ENCODE assay signal across 32 mouse cellular contexts in genomic region chr10:108525506-108525905, GRCm38 (mm10).
DNase-seq lines count a peak whose midpoint lies in the region; ATAC-seq lines count a peak whose summit lies in the region.
"Had no signal": no experiment of that assay in that cellular context is flagged by ENCODE, and none has a peak within 500 bp of the region (broad histone marks: within the 10 kb centered on the region; RNA-seq: fewer than 3 reads in every experiment).

No protein-coding gene starts in this region.

- H3K27ac ChIP-seq in forebrain, embryonic 13.5 days = no peak overlapping the region
- H3K27ac ChIP-seq in forebrain, embryonic 10.5 days = no peak overlapping the region
- H3K27ac ChIP-seq in hindbrain, embryonic 16.5 days (ENCODE audit: low read depth, low read length) = no peak overlapping the region
- no peak overlapping the region for H3K27ac ChIP-seq in hindbrain, embryonic 13.5 days
- no peak overlapping the region for H3K27ac ChIP-seq in midbrain, embryonic 11.5 days (ENCODE audit: low read depth, low read length)
- H3K27ac ChIP-seq: embryonic facial prominence, embryonic 12.5 days; heart, embryonic 13.5 days; intestine, embryonic 15.5 days; limb, embryonic 15.5 days; liver, embryonic 13.5 days; stomach, postnatal 0 days had no signal

- no peak for DNase-seq in forebrain, embryonic 10.5 days (ENCODE audit: extremely low spot score, low spot score)
- peak; percentile 51 for DNase-seq in midbrain, embryonic 11.5 days (ENCODE audit: low spot score, missing footprints)
- peak; percentile 61 for DNase-seq in retina, embryonic 14.5 days (ENCODE audit: low spot score)
- no peak for DNase-seq in yolk sac, embryonic 10.5 days (ENCODE audit: low spot score)
- DNase-seq in spleen, adult 12 weeks (ENCODE audit: low spot score) = no peak
- DNase-seq: adrenal gland, adult 8-10 months; cerebellum, adult 11-12 months; cerebellum, adult 9-11 months; embryo, embryonic 11 days; gastrocnemius, postnatal 10 days; heart, postnatal 10 days; kidney, adult 2 months; kidney, postnatal 14 days; layer of hippocampus, postnatal 36 days; left cerebral cortex, postnatal 4 days; liver, embryonic 13.5 days; lung, adult 18-20 months; lung, postnatal 4 days; thymus, adult 18-20 months; thymus, postnatal 25 days had no signal

- ATAC-seq in forebrain, embryonic 13.5 days = 0 out of 2 replicates have a peak, but pooled peaks have one; percentile 24
- ATAC-seq in hindbrain, embryonic 16.5 days = peak; percentile 30; the same call in 1 of the 2 replicates
- ATAC-seq in hindbrain, embryonic 13.5 days (ENCODE audit: low FRiP score) = no peak
- ATAC-seq in midbrain, embryonic 11.5 days (ENCODE audit: low FRiP score) = no peak
- ATAC-seq: activated CD4-positive, CD25-positive, alpha-beta regulatory T cell, adult 4 months; forebrain, embryonic 16.5 days; intestine, embryonic 15.5 days had no signal

- peaks cover 12% of the 10 kb centered on the region for H3K4me1 ChIP-seq in forebrain, embryonic 13.5 days
- peaks cover 17% of the 10 kb centered on the region for H3K4me1 ChIP-seq in forebrain, embryonic 10.5 days
- H3K4me1 ChIP-seq in hindbrain, embryonic 16.5 days (ENCODE audit: control insufficient read depth, insufficient read depth, low read depth, low read length) = no peaks in the 10 kb centered on the region
- H3K4me1 ChIP-seq in hindbrain, embryonic 13.5 days (replicated peaks) = peaks cover 10% of the 10 kb centered on the region
- H3K4me1 ChIP-seq in midbrain, embryonic 11.5 days (ENCODE audit: control insufficient read depth, insufficient read depth, low read length) = peaks cover 9% of the 10 kb centered on the region
- H3K4me1 ChIP-seq: embryonic facial prominence, embryonic 12.5 days; intestine, embryonic 15.5 days; limb, embryonic 15.5 days; liver, embryonic 13.5 days; megakaryocyte, embryonic 14.5 days had no signal

- no peak overlapping the region for H3K4me3 ChIP-seq in forebrain, embryonic 13.5 days
- no peak overlapping the region for H3K4me3 ChIP-seq in forebrain, embryonic 10.5 days
- no peak overlapping the region for H3K4me3 ChIP-seq in hindbrain, embryonic 16.5 days (ENCODE audit: low read length)
- H3K4me3 ChIP-seq in hindbrain, embryonic 13.5 days = no peak overlapping the region
- no peak overlapping the region for H3K4me3 ChIP-seq in midbrain, embryonic 11.5 days (ENCODE audit: low read depth, low read length)
- H3K4me3 ChIP-seq: embryonic facial prominence, embryonic 12.5 days; heart, embryonic 13.5 days; intestine, embryonic 15.5 days; limb, embryonic 15.5 days; liver, embryonic 13.5 days; megakaryocyte, embryonic 14.5 days had no signal

- H3K4me2 ChIP-seq in forebrain, embryonic 13.5 days = no peak overlapping the region
- H3K4me2 ChIP-seq in hindbrain, embryonic 16.5 days (ENCODE audit: low read length) = no peak overlapping the region
- H3K4me2 ChIP-seq in hindbrain, embryonic 13.5 days = no peak overlapping the region
- no peak overlapping the region for H3K4me2 ChIP-seq in midbrain, embryonic 11.5 days
- H3K4me2 ChIP-seq: embryonic facial prominence, embryonic 12.5 days; heart, embryonic 13.5 days; intestine, embryonic 15.5 days; limb, embryonic 15.5 days; liver, embryonic 13.5 days had no signal

- H3K36me3 ChIP-seq in forebrain, embryonic 13.5 days (ENCODE audit: poor library complexity, severe bottlenecking) = no peaks in the 10 kb centered on the region
- H3K36me3 ChIP-seq in forebrain, embryonic 10.5 days (replicated peaks) = no peaks in the 10 kb centered on the region
- H3K36me3 ChIP-seq in hindbrain, embryonic 16.5 days (ENCODE audit: control insufficient read depth, insufficient read depth, low read length) = no peaks in the 10 kb centered on the region
- no peaks in the 10 kb centered on the region for H3K36me3 ChIP-seq in hindbrain, embryonic 13.5 days
- no peaks in the 10 kb centered on the region for H3K36me3 ChIP-seq in midbrain, embryonic 11.5 days (ENCODE audit: control insufficient read depth, insufficient read depth, low read length)
- H3K36me3 ChIP-seq: embryonic facial prominence, embryonic 12.5 days; heart, embryonic 13.5 days; intestine, embryonic 15.5 days; limb, embryonic 15.5 days; liver, embryonic 13.5 days had no signal

- no peaks in the 10 kb centered on the region for H3K9me3 ChIP-seq in forebrain, embryonic 13.5 days (replicated peaks)
- H3K9me3 ChIP-seq in forebrain, embryonic 10.5 days = no peaks in the 10 kb centered on the region
- H3K9me3 ChIP-seq in hindbrain, embryonic 16.5 days (ENCODE audit: control insufficient read depth, low read length) = no peaks in the 10 kb centered on the region
- no peaks in the 10 kb centered on the region for H3K9me3 ChIP-seq in hindbrain, embryonic 13.5 days
- no peaks in the 10 kb centered on the region for H3K9me3 ChIP-seq in midbrain, embryonic 11.5 days (ENCODE audit: control insufficient read depth, low read length)
- H3K9me3 ChIP-seq: embryonic facial prominence, embryonic 12.5 days; heart, embryonic 13.5 days; intestine, embryonic 15.5 days; limb, embryonic 15.5 days; liver, embryonic 13.5 days had no signal

- H3K9ac ChIP-seq in forebrain, embryonic 13.5 days = no peak overlapping the region
- H3K9ac ChIP-seq in hindbrain, embryonic 16.5 days (ENCODE audit: low read depth, low read length) = no peak overlapping the region
- H3K9ac ChIP-seq in hindbrain, embryonic 13.5 days = no peak overlapping the region
- no peak overlapping the region for H3K9ac ChIP-seq in midbrain, embryonic 11.5 days (ENCODE audit: low read length)
- H3K9ac ChIP-seq: embryonic facial prominence, embryonic 12.5 days; heart, embryonic 13.5 days; intestine, embryonic 15.5 days; limb, embryonic 15.5 days; liver, embryonic 13.5 days had no signal

- 88% methylated on average over 11 of the region's 11 CpGs for WGBS in forebrain, embryonic 13.5 days
- WGBS in forebrain, embryonic 10.5 days = 93% methylated on average over 11 of the region's 11 CpGs
- WGBS in hindbrain, embryonic 16.5 days = 76% methylated on average over 11 of the region's 11 CpGs
- 85% methylated on average over 11 of the region's 11 CpGs for WGBS in hindbrain, embryonic 13.5 days
- WGBS in midbrain, embryonic 11.5 days = 89% methylated on average over 11 of the region's 11 CpGs

- no peaks in the 10 kb centered on the region for H3K27me3 ChIP-seq in forebrain, embryonic 13.5 days
- H3K27me3 ChIP-seq in forebrain, embryonic 10.5 days (ENCODE audit: poor library complexity, severe bottlenecking) = no peaks in the 10 kb centered on the region
- no peaks in the 10 kb centered on the region for H3K27me3 ChIP-seq in hindbrain, embryonic 16.5 days (replicated peaks; ENCODE audit: control insufficient read depth, insufficient read depth, low read length)
- H3K27me3 ChIP-seq in hindbrain, embryonic 13.5 days = no peaks in the 10 kb centered on the region
- H3K27me3 ChIP-seq in midbrain, embryonic 11.5 days (ENCODE audit: control insufficient read depth, insufficient read depth, low read length) = no peaks in the 10 kb centered on the region
- H3K27me3 ChIP-seq: CH12.LX; embryonic facial prominence, embryonic 12.5 days; heart, embryonic 13.5 days; intestine, embryonic 15.5 days; limb, embryonic 15.5 days; liver, embryonic 13.5 days; megakaryocyte, embryonic 14.5 days had no signal

Comparison
In these comparisons a context has a peak if more than half of its experiments do, and no peak if none do; other contexts are left out.
1. ATAC-seq: peak in forebrain, embryonic 13.5 days (single experiment) and hindbrain, embryonic 16.5 days (single experiment); none in hindbrain, embryonic 13.5 days (single experiment) and midbrain, embryonic 11.5 days (single experiment).
2. DNase-seq: peak in midbrain, embryonic 11.5 days (single experiment) and retina, embryonic 14.5 days (single experiment); none in forebrain, embryonic 10.5 days (single experiment), yolk sac, embryonic 10.5 days (single experiment) and spleen, adult 12 weeks (single experiment).